Mouse (Mus musculus) lung, postnatal 0 days (tissue): ENCODE results near the gene Gm17304.

Experiments used
- CTCF ChIP-seq: IDR thresholded peaks from 2 replicates; pipeline ENCODE4 v1.5.1; 2016; ENCODE audit warnings: antibody characterized with exemption, mild to moderate bottlenecking
- EP300 ChIP-seq: IDR thresholded peaks from 2 replicates; pipeline ENCODE4 v1.6.1; 2016; ENCODE audit warnings: antibody characterized with exemption, mild to moderate bottlenecking, control low read depth

DNA sequence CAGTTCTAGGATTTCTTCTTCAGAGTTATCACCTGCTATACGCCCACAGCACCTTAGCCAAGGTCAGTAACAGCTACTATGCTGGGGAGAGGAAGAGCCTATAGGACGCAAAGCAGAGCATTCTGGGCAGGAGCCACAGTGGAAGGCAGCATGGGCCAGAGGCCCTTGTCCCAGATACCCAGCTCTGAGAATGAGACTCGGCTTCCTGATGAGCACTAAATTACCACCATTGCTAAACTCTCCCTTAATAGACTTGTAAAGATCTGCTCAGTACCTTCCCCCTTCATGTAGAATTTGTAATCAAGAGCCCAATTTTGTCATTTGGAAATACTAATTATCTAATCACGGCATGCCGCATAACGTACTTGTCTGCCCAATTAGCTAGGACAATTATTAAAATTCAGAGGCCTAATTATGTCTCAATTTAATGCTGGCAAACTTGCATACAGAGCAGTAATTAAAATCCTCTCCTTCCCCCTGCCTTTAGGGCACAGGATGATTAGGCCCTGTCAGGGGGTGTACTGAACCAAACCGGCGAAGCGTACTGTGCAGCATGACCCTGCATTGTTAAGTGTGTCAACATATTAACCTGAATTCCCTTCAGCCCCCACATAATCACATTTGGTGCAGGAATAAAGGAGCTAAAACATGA lies 31.5 kb upstream of the Gm17304 start:
- TF ChIP-seq EP300: no peak
- TF ChIP-seq CTCF: no peak
